Mouse (Mus musculus): ENCODE measurements around the gene Slc9a2. TPM values are rescaled to one million over a fixed set of nuclear protein-coding genes. Genes with fewer than 3 reads are reported as not detected.

The Slc9a2 gene
- polyA plus RNA-seq, 1 experiment from 2014 or later, result 1.2 TPM

DNA sequence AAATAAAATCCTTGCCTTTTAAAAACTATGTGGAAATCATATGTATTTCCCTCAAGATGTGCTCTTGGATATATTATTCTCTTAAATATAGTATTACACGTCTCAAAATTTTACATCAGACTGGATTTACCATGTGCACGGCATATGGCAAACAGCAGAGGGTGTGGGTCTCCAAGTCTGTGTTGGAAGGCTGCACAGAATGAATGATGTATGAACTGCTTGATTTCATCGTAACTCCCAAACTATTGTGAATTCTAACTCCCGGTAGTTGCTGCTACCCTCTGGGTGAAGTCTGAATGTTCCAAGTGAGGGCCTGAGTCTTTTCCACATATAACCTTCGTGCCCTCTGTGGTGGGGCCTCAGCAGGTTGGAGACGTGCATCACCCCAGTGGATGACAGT is 108.6 kb downstream of the Slc9a2 start:
- H3K27me3 ChIP-seq (ENCODE audit: control insufficient read depth, insufficient read depth, low read length), result no peaks in the 10 kb centered on the region
- no peak overlapping the region for H3K4me2 ChIP-seq (replicated peaks; ENCODE audit: low read depth, low read length)
- no peaks in the 10 kb centered on the region; the same call in 1 of the 2 replicates for H3K36me3 ChIP-seq (ENCODE audit: control insufficient read depth, insufficient read depth, low read length)
- WGBS, result 82% methylated on average over 6 of the region's 6 CpGs
- H3K4me1 ChIP-seq (ENCODE audit: control insufficient read depth, insufficient read depth, low read length), result no peaks in the 10 kb centered on the region
- no peak overlapping the region for H3K27ac ChIP-seq (ENCODE audit: low read depth, low read length)
- no peak for ATAC-seq (ENCODE audit: low FRiP score, low TSS enrichment)
- no peak overlapping the region for H3K4me3 ChIP-seq (ENCODE audit: low read length)
- H3K9me3 ChIP-seq (ENCODE audit: control insufficient read depth, low read length), result no peaks in the 10 kb centered on the region
- no peak overlapping the region for H3K9ac ChIP-seq (ENCODE audit: low read depth, low read length)

DNA sequence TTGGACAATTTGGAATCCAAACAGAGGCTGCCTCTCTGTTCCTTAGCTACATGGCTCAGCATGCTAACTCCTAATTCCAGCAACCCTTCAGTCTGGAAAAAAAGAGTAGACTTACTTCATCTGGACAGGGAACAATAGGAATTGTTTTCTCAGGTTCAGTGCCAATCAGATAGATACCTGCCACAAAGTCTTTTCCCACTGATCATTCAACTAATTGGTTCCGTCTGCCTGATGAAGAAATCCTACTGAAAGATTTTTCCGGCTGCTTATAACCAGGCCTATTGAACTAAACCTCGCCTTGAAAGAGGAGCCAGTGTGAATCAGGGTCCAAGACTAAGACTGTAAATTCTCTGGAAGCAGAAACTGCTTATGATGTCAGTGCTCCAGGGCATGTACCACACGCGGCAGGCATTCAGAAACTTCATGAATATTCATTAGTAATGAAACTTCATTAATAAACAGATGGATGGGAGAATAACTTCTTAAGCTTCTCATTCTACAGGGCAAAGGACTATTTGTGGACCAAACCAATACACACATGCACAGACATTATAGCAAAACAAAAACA is 109.4 kb downstream of the Slc9a2 start:
- peak overlapping the region; percentile 37; the same call in 1 of the 2 replicates for H3K9ac ChIP-seq (ENCODE audit: low read depth, low read length)
- WGBS, result 40% methylated on average over 5 of the region's 5 CpGs
- H3K27ac ChIP-seq (ENCODE audit: low read depth, low read length), result no peak overlapping the region

DNA sequence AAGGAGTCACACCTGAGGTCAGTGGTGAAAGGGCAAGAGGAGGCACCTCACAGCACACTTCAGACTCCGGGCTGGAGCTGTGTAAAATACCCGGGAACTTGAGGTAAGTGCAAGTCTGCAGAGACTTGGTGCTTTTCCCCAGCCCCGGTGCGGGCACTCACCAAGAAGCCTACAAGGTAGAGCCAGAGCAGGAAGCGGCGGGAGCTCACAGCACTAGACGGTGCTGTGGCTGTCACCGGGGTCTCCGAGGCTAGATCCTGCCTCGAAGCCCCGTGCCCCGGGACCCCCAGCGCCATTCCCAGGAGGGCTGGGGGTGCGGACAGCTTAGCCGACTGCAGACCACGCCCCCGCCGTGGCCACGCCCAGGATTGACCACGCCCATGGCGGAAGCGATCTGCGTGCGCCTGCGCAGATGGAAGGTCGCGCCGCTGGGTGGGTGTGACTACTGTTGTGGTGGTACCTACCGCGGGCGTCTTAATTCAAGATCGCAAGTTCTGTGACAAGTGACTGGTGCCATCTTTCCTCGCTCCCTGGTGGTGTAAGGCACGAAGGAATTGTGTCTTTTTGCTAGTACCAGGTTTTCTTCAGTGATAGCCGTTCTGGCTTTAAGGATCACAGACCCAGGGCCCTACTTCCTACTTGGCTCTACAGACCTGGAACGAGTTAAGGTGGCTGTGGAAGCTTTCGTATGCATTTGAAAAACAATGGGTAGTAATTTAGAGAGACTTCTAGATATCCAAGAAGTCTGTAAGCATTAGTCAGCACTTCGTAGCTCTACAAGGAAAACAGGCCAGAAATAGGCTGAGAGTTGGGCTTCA is 110.2 kb downstream of the Slc9a2 start, which contains the start of gene Mfsd9:
Gene Mfsd9, minus strand, starts transcription at position 364 of the 818 bp plus-strand sequence.
- no peaks in the 10 kb centered on the region for H3K9me3 ChIP-seq (ENCODE audit: control insufficient read depth, low read length)
- WGBS, result 9% methylated on average over 38 of the region's 38 CpGs
- H3K9ac ChIP-seq (ENCODE audit: low read depth, low read length), result peak within 1 kb of the TSS; percentile 37; the same call in 1 of the 2 replicates
- peak; percentile 97 for ATAC-seq (ENCODE audit: low FRiP score, low TSS enrichment)
- H3K4me2 ChIP-seq (replicated peaks; ENCODE audit: low read depth, low read length), result peak within 1 kb of the TSS; percentile 53
- no peaks in the 10 kb centered on the region for H3K36me3 ChIP-seq (ENCODE audit: control insufficient read depth, insufficient read depth, low read length)
- H3K4me3 ChIP-seq (ENCODE audit: low read length), result peak within 1 kb of the TSS; percentile 47
- no peaks in the 10 kb centered on the region for H3K4me1 ChIP-seq (ENCODE audit: control insufficient read depth, insufficient read depth, low read length)
- no peak within 1 kb of the TSS for H3K27ac ChIP-seq (ENCODE audit: low read depth, low read length)
- H3K27me3 ChIP-seq (ENCODE audit: control insufficient read depth, insufficient read depth, low read length), result no peaks in the 10 kb centered on the region

More for the DNA sequence above, 109.4 kb downstream of the Slc9a2 start:
- H3K9me3 ChIP-seq (ENCODE audit: control insufficient read depth, low read length), result no peaks in the 10 kb centered on the region
- no peak for ATAC-seq (ENCODE audit: low FRiP score, low TSS enrichment)
- H3K4me1 ChIP-seq (ENCODE audit: control insufficient read depth, insufficient read depth, low read length), result no peaks in the 10 kb centered on the region
- no peaks in the 10 kb centered on the region for H3K27me3 ChIP-seq (ENCODE audit: control insufficient read depth, insufficient read depth, low read length)
- no peaks in the 10 kb centered on the region for H3K36me3 ChIP-seq (ENCODE audit: control insufficient read depth, insufficient read depth, low read length)
- peak overlapping the region; percentile 53 for H3K4me2 ChIP-seq (replicated peaks; ENCODE audit: low read depth, low read length)
- H3K4me3 ChIP-seq (ENCODE audit: low read length), result peak overlapping the region; percentile 47

DNA sequence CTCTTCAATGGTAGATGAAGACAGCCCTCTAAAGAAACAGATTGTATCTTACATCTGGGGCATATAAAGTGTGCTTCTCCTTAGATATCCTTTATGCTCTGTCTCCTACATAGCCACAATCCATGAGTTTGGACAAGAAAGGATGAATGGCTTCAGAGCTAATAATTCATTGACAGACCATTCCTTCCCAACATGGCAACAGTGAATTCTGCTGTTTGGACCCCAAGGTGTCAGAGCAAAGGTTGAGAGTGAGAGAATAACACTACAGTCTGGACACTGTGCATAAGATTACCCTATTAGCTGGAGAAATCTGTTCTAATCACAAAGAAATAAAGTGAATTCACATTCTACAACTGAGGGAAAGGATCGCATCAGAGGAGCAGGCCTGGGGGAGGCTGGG is 115.1 kb downstream of the Slc9a2 start:
- no peak for ATAC-seq (ENCODE audit: low FRiP score, low TSS enrichment)
- H3K9me3 ChIP-seq (ENCODE audit: control insufficient read depth, low read length), result no peaks in the 10 kb centered on the region
- 92% methylated on average over 1 of the region's 1 CpGs for WGBS
- H3K27me3 ChIP-seq (ENCODE audit: control insufficient read depth, insufficient read depth, low read length), result no peaks in the 10 kb centered on the region
- H3K36me3 ChIP-seq (ENCODE audit: control insufficient read depth, insufficient read depth, low read length), result no peaks in the 10 kb centered on the region
- no peak overlapping the region for H3K4me3 ChIP-seq (ENCODE audit: low read length)
- H3K4me2 ChIP-seq (replicated peaks; ENCODE audit: low read depth, low read length), result no peak overlapping the region
- no peak overlapping the region for H3K27ac ChIP-seq (ENCODE audit: low read depth, low read length)
- no peak overlapping the region for H3K9ac ChIP-seq (ENCODE audit: low read depth, low read length)
- no peaks in the 10 kb centered on the region for H3K4me1 ChIP-seq (ENCODE audit: control insufficient read depth, insufficient read depth, low read length)

DNA sequence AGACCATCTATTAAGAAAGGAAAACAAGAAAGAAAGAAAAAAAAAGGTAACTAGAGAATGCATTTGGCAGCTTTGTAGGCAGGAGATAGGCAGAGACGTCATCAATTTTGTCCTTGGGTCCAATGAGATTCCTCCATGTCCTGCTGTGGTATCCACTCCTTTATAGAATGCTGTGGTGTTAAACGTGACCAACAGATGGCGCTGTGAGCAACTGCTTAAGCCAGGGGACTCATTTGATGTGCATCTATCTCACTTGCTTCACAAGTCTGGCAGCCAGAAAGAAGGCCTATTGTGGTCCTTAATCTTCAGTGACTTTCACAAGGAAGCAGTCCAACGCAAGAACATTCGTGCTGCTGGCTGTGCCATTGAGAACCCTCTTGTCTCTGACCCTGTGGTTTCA is 117.0 kb downstream of the Slc9a2 start:
- 19% methylated on average over 5 of the region's 5 CpGs for WGBS
- Histone ChIP-seq H3K9ac (ENCODE audit: low read depth, low read length) (no peak overlapping the region), H3K27ac (ENCODE audit: low read depth, low read length) (no peak overlapping the region), H3K36me3 (ENCODE audit: control insufficient read depth, insufficient read depth, low read length) (no peaks in the 10 kb centered on the region), H3K4me2 (replicated peaks; ENCODE audit: low read depth, low read length) (no peak overlapping the region), H3K4me3 (ENCODE audit: low read length) (no peak overlapping the region), H3K9me3 (ENCODE audit: control insufficient read depth, low read length) (no peaks in the 10 kb centered on the region), H3K4me1 (ENCODE audit: control insufficient read depth, insufficient read depth, low read length) (no peaks in the 10 kb centered on the region), H3K27me3 (ENCODE audit: control insufficient read depth, insufficient read depth, low read length) (no peaks in the 10 kb centered on the region)
- ATAC-seq (ENCODE audit: low FRiP score, low TSS enrichment), result no peak

DNA sequence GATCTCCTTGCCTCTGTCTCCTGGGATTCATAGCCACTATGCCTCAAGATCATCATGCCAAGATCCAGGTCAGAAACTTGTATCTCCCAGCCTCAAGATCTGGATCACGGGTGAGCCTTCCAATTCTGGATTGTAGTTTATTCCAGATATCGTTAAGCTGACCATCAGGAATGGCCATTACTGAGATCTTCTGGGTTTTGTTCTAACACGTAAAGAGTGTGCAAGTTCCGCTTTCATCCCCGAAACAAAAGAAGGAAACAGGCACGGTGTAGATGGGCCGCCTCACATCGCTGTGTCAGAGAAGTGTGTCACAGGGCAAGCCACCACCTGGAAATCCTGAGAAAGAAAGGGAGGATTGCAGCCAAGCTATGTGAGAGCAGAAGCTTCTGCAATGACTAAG is 118.7 kb downstream of the Slc9a2 start:
- WGBS, result 90% methylated on average over 8 of the region's 8 CpGs
- no peak for ATAC-seq (ENCODE audit: low FRiP score, low TSS enrichment)

DNA sequence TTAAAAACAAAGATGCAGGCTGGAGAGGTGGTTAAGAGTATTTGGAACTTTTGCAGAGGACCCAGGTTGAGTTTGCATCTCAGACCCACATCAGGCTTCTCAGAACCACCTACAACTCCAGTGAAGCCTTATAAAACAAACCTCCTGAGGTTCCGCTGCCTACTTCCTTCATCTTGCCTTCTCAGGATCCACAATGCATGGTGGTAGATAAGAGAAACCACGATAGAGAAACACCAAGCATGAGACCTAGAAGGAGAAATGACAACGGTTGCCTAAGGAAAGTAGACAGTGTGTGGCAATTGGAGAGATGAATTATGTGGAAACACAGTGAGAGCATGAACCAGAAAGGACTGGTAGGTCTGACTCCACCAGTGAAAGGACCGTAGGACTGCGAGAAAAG is 120.5 kb downstream of the Slc9a2 start:
- H3K4me2 ChIP-seq (replicated peaks; ENCODE audit: low read depth, low read length), result no peak overlapping the region
- H3K9ac ChIP-seq (ENCODE audit: low read depth, low read length), result no peak overlapping the region
- ATAC-seq (ENCODE audit: low FRiP score, low TSS enrichment), result no peak
- H3K4me1 ChIP-seq (ENCODE audit: control insufficient read depth, insufficient read depth, low read length), result no peaks in the 10 kb centered on the region
- H3K4me3 ChIP-seq (ENCODE audit: low read length), result no peak overlapping the region
- WGBS, result 93% methylated on average over 5 of the region's 5 CpGs
- no peaks in the 10 kb centered on the region for H3K27me3 ChIP-seq (ENCODE audit: control insufficient read depth, insufficient read depth, low read length)
- no peaks in the 10 kb centered on the region for H3K9me3 ChIP-seq (ENCODE audit: control insufficient read depth, low read length)
- H3K27ac ChIP-seq (ENCODE audit: low read depth, low read length), result no peak overlapping the region
- H3K36me3 ChIP-seq (ENCODE audit: control insufficient read depth, insufficient read depth, low read length), result no peaks in the 10 kb centered on the region

More for the DNA sequence above, 118.7 kb downstream of the Slc9a2 start:
- H3K9ac ChIP-seq (ENCODE audit: low read depth, low read length), result no peak overlapping the region
- H3K4me2 ChIP-seq (replicated peaks; ENCODE audit: low read depth, low read length), result no peak overlapping the region
- no peak overlapping the region for H3K27ac ChIP-seq (ENCODE audit: low read depth, low read length)
- H3K36me3 ChIP-seq (ENCODE audit: control insufficient read depth, insufficient read depth, low read length), result no peaks in the 10 kb centered on the region
- no peaks in the 10 kb centered on the region for H3K27me3 ChIP-seq (ENCODE audit: control insufficient read depth, insufficient read depth, low read length)
- no peaks in the 10 kb centered on the region for H3K9me3 ChIP-seq (ENCODE audit: control insufficient read depth, low read length)
- H3K4me3 ChIP-seq (ENCODE audit: low read length), result no peak overlapping the region
- H3K4me1 ChIP-seq (ENCODE audit: control insufficient read depth, insufficient read depth, low read length), result no peaks in the 10 kb centered on the region

DNA sequence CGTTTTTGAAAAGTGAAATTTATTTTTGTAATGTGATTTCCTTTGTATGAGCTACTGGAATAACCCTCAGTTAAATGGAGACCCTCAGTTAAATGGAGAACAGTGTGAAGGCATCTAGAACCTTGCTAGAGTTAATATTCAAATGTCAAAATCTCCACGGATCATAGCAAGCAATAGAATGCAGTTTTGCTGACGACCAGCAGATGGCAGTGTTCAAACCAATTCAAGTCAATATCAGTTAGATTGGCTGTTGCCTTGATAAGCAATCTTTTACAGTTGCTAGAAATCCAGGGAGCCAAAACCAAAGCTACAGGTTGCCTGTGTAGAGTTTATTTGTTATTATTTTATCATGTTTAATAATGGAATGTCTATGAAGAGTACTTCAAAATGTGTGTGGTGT is 122.4 kb downstream of the Slc9a2 start:
- ATAC-seq (ENCODE audit: low FRiP score, low TSS enrichment), result no peak
- H3K27ac ChIP-seq (ENCODE audit: low read depth, low read length), result no peak overlapping the region
- no peak overlapping the region for H3K9ac ChIP-seq (ENCODE audit: low read depth, low read length)
- no peaks in the 10 kb centered on the region for H3K4me1 ChIP-seq (ENCODE audit: control insufficient read depth, insufficient read depth, low read length)
- H3K27me3 ChIP-seq (ENCODE audit: control insufficient read depth, insufficient read depth, low read length), result no peaks in the 10 kb centered on the region
- no peaks in the 10 kb centered on the region for H3K36me3 ChIP-seq (ENCODE audit: control insufficient read depth, insufficient read depth, low read length)
- no peak overlapping the region for H3K4me3 ChIP-seq (ENCODE audit: low read length)
- WGBS, result 24% methylated on average over 3 of the region's 3 CpGs
- no peak overlapping the region for H3K4me2 ChIP-seq (replicated peaks; ENCODE audit: low read depth, low read length)
- H3K9me3 ChIP-seq (ENCODE audit: control insufficient read depth, low read length), result no peaks in the 10 kb centered on the region

DNA sequence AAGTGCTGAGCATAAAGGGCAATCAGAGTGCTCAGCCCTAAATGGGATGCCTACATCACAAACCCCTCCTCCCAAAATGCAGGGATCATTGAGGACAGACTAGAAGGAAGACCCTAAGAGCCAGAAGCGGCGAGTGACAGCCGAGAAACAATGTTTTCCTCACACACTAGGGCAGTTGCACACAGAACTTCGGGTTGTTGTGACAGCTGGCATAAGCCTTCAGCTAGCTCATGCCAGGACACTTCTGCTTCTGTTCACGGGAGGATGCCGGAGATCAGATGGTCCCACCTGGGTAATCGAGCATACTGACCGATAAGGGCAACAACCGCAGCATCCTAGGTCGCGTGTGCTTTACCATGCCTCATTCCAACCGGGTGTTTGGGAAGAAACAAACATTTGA is 123.7 kb downstream of the Slc9a2 start:
- Histone ChIP-seq H3K4me2 (replicated peaks; ENCODE audit: low read depth, low read length) (no peak overlapping the region), H3K4me1 (ENCODE audit: control insufficient read depth, insufficient read depth, low read length) (no peaks in the 10 kb centered on the region), H3K9ac (ENCODE audit: low read depth, low read length) (no peak overlapping the region), H3K27ac (ENCODE audit: low read depth, low read length) (no peak overlapping the region), H3K27me3 (ENCODE audit: control insufficient read depth, insufficient read depth, low read length) (no peaks in the 10 kb centered on the region), H3K4me3 (ENCODE audit: low read length) (no peak overlapping the region), H3K36me3 (ENCODE audit: control insufficient read depth, insufficient read depth, low read length) (no peaks in the 10 kb centered on the region), H3K9me3 (ENCODE audit: control insufficient read depth, low read length) (no peaks in the 10 kb centered on the region)
- no peak for ATAC-seq (ENCODE audit: low FRiP score, low TSS enrichment)
- 87% methylated on average over 12 of the region's 12 CpGs for WGBS

All from kidney, embryonic 14.5 days (tissue).